Mouse (Mus musculus) erythroblast, embryonic 14.5 days (primary cell): ENCODE data around the gene Lrrc7.

Experiments used
- GATA1 ChIP-seq: IDR thresholded peaks from 2 replicates; pipeline ENCODE4 v1.6.1; 2012; ENCODE audit warnings: low read length, inconsistent platforms, mixed read lengths
- TAL1 ChIP-seq: IDR thresholded peaks from 3 replicates; pipeline ENCODE4 v1.6.1; 2012; ENCODE audit warnings: low read length, inconsistent platforms, mixed read lengths

- TF ChIP-seq TAL1 (no peak), GATA1 (no peak)
These were observed 406.3 kb downstream of the Lrrc7 start for GRCm38 (mm10) chr3:158155515-158156286.
